Mouse (Mus musculus): ENCODE results near the gene Erg. TPM values are rescaled to one million over a fixed set of nuclear protein-coding genes. Genes with fewer than 3 reads are reported as not detected.

Gene Erg
- total RNA-seq, 2 experiments from 2014 or later: 8.9 to 10.2 TPM

DNA sequence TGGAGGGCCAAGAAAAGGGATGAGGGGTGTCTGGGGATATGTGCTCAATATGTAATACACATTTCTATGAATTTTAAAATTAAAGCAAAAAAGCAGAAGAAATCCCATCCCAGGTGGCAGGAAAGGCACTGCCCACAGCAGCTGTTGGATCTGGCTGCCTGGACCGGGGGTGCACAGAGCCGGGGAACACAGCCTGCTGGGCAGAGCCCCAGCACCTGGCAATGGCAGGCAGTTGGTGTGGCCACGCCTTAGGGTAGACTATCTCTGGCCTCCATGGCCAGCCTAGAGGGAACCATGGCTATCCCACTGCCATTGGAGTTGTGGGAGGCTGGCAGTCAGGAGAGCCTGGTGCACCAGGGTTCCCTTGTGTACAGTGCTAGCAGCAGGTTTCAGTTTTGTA lies 180.9 kb downstream of the Erg start:
- intact Hi-C loops (cut with DNase I): no loop called here
- DNase-seq: peak; percentile 62

- intact Hi-C loops (cut with DNase I): no loop called here
- DNase-seq: no peak
These were observed 182.9 kb downstream of the Erg start for GRCm38 (mm10) chr16:95403453-95403852.

- intact Hi-C loops (cut with DNase I): no loop called here
- DNase-seq: peak; percentile 60
These were observed 184.5 kb downstream of the Erg start for GRCm38 (mm10) chr16:95401869-95402268.

- DNase-seq: no peak
- intact Hi-C loops (cut with DNase I): no loop called here
These were observed 187.5 kb downstream of the Erg start for GRCm38 (mm10) chr16:95398761-95399343.

DNA sequence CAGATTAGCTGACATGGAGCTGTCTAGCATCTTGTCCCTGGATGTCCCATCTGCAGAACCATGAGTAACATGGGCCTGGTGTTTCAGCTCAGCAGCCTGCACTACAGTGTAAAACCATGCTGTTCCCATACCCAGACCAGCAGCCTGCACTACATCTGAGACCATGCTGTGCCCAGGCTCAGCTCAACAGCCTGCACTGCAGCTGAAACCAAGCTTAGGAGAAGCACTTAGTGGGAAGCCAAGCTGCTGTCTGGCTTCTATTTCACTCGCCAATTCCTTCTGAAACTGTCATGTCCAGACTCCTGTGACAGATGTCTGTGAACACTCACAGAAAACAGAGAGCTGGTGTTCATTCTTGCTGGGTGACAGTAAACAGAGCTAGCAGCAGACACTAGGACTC lies 195.6 kb downstream of the Erg start:
- intact Hi-C loops (cut with DNase I): no loop called here
- DNase-seq: peak; percentile 47

DNA sequence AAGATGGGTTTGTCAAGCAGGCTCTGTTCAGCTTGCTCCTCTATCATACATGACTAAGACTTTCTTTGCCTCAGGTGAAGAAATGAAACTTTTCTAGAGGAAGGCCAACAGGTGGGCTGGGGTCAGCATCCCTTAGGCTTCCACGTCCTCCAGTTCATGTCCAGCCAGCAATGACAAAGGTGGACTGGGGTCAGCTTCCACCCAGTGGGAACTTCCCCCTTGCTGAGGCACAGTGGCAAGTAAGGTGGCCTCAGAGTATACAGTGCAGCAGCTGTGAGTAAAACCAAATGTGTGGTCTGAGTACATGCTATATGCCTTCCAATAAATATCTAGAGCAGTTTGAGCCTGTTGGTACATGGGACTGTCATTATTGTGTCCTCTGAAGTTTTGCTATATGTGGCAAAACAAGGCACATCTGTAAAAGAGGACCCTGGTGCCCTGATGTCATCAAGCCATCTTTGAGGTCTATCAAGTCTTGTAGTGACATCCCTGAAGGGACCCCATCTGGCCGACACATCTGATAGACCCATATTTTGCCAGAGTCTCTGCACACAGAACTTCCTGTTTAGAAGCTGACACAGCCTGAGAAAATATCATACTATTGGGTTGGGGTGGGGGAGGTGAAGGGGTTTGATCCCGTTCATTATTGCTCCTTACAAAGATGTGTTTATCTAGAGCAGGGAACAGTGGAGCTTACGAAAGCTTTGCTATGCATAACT lies 197.4 kb downstream of the Erg start:
- intact Hi-C loops (cut with DNase I): no loop called here
- no peak for DNase-seq

DNA sequence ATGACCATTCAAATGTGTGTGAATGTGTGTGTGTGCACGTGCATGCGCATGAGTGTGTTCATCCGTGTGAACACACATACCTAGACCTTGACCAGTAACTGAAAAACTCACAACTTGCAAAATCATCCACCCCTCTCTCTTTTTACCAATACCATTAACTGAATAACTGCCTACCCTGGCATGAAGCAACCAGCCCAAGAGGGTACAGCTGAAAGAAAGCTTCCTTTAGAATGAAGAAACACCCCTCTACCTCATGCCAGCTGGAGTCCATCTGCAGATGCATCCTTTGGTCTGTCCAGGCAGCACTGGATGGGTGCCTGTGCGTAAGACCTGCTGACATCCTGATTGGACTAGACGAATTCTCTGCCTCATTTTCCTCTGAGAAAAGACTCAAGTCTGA lies 198.1 kb downstream of the Erg start:
- intact Hi-C loops (cut with DNase I): no loop called here

DNA sequence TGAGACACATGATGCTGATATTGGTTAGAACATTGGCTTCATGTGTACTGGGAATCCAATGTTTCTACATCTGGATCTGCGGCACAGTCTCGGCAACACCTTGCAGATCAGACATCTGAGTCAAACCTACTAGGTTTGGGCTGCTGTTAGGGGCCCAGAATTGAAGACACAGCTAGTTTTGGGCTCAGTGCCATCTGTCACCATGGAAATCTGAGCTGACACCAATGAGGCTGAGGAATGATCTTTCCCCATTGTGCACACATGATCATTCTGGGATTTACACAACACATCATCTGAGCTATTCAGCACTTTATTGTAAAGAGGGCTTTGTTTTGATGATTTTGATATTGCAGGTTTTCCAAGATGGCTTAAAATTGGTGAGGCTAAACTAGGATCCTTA lies 199.4 kb downstream of the Erg start:
- peak; percentile 39 for DNase-seq
- intact Hi-C loops (cut with DNase I): no loop called here

More for the DNA sequence above, 198.1 kb downstream of the Erg start:
- DNase-seq: no peak

- intact Hi-C loops (cut with DNase I): no loop called here
- DNase-seq: no peak
These were observed 201.0 kb downstream of the Erg start for GRCm38 (mm10) chr16:95385299-95385973.

- DNase-seq: no peak
- intact Hi-C loops (cut with DNase I): no loop called here
These were observed 201.7 kb downstream of the Erg start for GRCm38 (mm10) chr16:95384590-95385148.

- intact Hi-C loops (cut with DNase I): no loop called here
- DNase-seq: no peak
These were observed 204.1 kb downstream of the Erg start for GRCm38 (mm10) chr16:95382251-95382650.

- intact Hi-C loops (cut with DNase I): no loop called here
- no peak for DNase-seq
These were observed 209.6 kb downstream of the Erg start for GRCm38 (mm10) chr16:95376834-95377233.

- no peak for DNase-seq
- intact Hi-C loops (cut with DNase I): no loop called here
These were observed 210.0 kb downstream of the Erg start for GRCm38 (mm10) chr16:95376364-95376763.

DNA sequence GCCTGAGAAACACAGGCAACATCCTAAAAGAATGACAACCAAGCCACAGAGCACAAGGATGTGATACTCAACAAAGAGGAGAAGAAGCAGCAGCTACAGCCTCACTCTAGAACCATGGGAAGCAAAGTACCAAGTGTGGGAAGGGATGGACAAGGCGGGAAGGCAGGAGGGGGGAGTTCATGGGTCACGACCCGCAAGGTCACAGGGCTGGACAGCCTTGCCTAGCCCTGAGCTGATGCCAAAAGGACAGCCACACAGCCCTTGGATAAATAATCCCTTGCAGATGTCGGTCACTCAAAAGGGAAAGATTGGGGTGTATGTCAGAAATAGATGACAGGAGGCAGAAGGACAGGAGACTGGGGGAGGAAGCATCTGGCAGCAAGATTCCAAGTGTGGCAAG lies 211.7 kb downstream of the Erg start:
- intact Hi-C loops (cut with DNase I): no loop called here
- no peak for DNase-seq

DNA sequence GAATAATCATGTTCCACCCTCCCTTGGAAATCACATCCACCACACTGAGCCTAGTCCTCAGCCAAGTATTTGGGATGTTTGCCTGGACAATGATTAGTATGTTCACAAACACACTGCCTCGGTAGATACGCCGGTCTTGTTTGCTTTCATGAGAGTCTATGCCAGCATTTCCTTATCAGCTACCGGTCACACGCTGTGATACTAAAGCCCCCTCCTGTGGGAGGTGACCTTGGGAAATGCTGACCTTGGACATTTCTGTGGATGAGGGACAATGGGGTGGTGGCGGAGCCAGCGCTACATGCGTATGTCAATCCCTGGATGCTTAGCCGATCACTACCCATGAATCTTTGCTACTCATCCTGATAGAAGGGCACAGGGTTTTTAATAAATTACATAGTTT lies 213.4 kb downstream of the Erg start:
- intact Hi-C loops (cut with DNase I): no loop called here

GRCm38 (mm10) chr16:95371713-95372112 lies 214.7 kb downstream of the Erg start:
- intact Hi-C loops (cut with DNase I): no loop called here
- no peak for DNase-seq

More for the DNA sequence above, 213.4 kb downstream of the Erg start:
- DNase-seq: no peak

DNA sequence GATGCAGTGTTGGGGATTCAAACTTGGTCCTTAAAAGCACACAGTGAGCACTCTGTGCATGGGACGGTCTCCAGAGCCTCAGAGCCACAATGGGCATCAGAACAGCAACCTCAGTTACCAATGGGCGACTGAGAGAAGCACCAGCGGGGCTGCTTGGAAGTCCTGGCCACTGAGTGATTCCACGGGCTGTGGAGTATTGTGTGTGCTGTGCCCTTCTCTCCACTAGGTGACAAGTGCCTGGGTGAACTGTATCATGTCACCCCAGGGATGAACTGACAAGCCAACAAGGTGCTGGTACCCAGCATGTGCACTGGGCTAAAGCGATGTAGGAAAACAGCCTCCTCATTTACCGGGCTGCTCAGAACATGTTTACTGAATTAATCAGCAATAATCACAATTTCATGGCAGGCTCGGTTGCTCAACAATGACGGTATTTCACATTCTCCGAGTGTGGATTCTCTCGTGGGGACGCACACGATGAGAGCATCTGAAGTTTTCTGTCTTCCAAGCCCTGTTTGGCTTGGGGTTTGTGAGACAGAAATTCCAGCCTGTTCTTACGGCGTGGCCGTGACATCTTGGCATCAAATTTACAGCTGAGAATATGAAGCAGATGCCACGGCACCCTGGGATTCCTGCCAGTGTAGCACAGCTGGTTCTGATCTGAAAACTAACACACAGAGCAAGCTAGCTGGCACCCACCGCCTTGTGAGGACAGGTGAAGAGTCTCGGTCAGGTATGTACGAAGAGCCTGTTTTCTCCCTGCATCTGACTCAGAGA lies 219.2 kb downstream of the Erg start:
- intact Hi-C loops (cut with DNase I): no loop called here
- no peak for DNase-seq

GRCm38 (mm10) chr16:95365214-95365613 lies 221.2 kb downstream of the Erg start:
- intact Hi-C loops (cut with DNase I): no loop called here
- DNase-seq: no peak

DNA sequence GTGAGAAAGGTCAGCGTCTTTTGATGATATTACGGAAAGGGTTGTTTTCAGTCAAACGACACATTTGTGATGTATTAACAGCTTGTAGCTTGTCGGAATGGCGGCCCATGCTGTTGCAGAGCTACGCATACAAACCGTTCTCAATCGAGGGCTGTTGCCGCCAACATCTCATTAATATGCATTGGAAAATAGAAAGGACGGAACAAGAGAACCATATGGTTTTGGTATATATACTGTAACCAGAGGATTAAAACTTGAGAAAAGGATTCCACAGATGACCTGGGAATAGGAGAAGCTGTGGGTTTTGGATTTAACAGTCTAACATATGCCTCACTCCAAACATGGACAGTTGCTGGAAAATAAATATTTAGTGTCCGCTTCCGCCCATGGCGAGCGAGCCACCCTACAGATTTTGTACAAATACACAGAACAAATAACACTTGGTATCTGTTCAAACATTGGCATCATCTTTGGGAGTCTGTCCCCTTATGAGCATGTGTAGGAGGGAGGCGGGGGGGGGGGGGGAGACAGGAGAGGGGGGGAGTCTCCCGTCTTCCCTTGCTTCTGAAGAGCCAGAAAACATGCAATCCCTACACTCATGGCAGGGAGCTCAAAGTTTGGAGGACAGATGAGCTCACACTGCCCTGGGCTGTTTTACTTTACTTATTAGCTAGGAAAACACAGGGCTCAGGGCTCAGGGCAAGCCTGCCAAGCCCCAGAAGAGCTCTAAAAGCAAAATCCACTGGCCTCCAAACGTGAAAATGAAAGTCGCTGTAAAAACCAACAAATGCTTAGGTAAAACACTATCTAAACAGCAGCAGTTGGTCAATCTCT lies 222.5 kb downstream of the Erg start:
- intact Hi-C loops (cut with DNase I): no loop called here
- DNase-seq: no peak

- intact Hi-C loops (cut with DNase I): no loop called here
- no peak for DNase-seq
These were observed 224.4 kb downstream of the Erg start for GRCm38 (mm10) chr16:95361950-95362349.
